Mouse (Mus musculus) intestine, postnatal 0 days (tissue): ENCODE measurements around the gene D10Wsu102e. TPM values are rescaled to one million over a fixed set of nuclear protein-coding genes. Genes with fewer than 3 reads are reported as not detected.
A peak's percentile ranks its signal among the peaks of the same experiment; 100 is the strongest.

ENCODE experiments used
- ATAC-seq: fragments of 200-750 bp; cut with Nextera tagmentation; 2 replicates; pipeline ENCODE4 v1.8.0; 2017; ENCODE audit warnings: mild to moderate bottlenecking, moderate TSS enrichment, moderate library complexity
- H3K27ac ChIP-seq: fragments of 300-500 bp; sonication (generic); 2 replicates; pipeline ENCODE4 v1.5.1; 2014; ENCODE audit warnings: mild to moderate bottlenecking, low read depth, low read length, moderate library complexity
- H3K27me3 ChIP-seq: fragments of 300-500 bp; sonication (generic); replicated peaks from 2 replicates; pipeline ENCODE4 v1.6.1; 2014; ENCODE audit warnings: low read length, mixed read lengths; ENCODE audit not compliant: control insufficient read depth, insufficient read depth
- H3K36me3 ChIP-seq: fragments of 300-500 bp; sonication (generic); 2 replicates; pipeline ENCODE4 v1.6.1; 2014; ENCODE audit warnings: mild to moderate bottlenecking, moderate library complexity; ENCODE audit not compliant: control insufficient read depth, insufficient read depth
- H3K4me1 ChIP-seq: fragments of 300-500 bp; sonication (generic); replicated peaks from 2 replicates; pipeline ENCODE4 v1.6.1; 2014; ENCODE audit warnings: antibody characterized with exemption, low read length, mixed read lengths; ENCODE audit not compliant: control insufficient read depth, insufficient read depth
- H3K4me2 ChIP-seq: fragments of 300-500 bp; sonication (generic); replicated peaks from 2 replicates; pipeline ENCODE4 v1.6.1; 2014; ENCODE audit warnings: low read depth, mild to moderate bottlenecking, moderate library complexity
- H3K4me3 ChIP-seq: fragments of 300-500 bp; sonication (generic); 2 replicates; pipeline ENCODE4 v1.5.1; 2014; ENCODE audit warnings: low read depth, low read length
- H3K9ac ChIP-seq: fragments of 300-500 bp; sonication (generic); 2 replicates; pipeline ENCODE4 v1.6.1; 2014; ENCODE audit warnings: mild to moderate bottlenecking, low read depth, low read length
- H3K9me3 ChIP-seq: fragments of 300-500 bp; sonication (generic); 2 replicates; pipeline ENCODE4 v1.6.1; 2016; ENCODE audit warnings: mixed run types; ENCODE audit not compliant: control insufficient read depth
- CTCF ChIP-seq: sonication (generic); IDR thresholded peaks from 2 replicates; pipeline ENCODE4 v1.5.1; 2016; ENCODE audit warnings: low read depth, mild to moderate bottlenecking, control low read depth, antibody characterized with exemption, moderate library complexity
- WGBS: fragments of 180-500 bp; shearing (Covaris S2); extraction: QIAGEN DNeasy Blood & Tissue Kit; methylation state at CpG from one replicate; pipeline ENCODE4 v1.1.7; 2014; 5-methylcytosine and 5-hydroxymethylcytosine counted together
- polyA plus RNA-seq: library from polyadenylated mRNA; unstranded; fragments of >200 nt; fragmentation: Nextera tagmentation; extraction: Ambion mirVana; gene quantifications from 2 replicates; pipeline ENCODE4 v1.2.1, GENCODE M21; 2015

D10Wsu102e gene
- polyA plus RNA-seq, 1 experiment from 2014 or later: 0.17 TPM

DNA sequence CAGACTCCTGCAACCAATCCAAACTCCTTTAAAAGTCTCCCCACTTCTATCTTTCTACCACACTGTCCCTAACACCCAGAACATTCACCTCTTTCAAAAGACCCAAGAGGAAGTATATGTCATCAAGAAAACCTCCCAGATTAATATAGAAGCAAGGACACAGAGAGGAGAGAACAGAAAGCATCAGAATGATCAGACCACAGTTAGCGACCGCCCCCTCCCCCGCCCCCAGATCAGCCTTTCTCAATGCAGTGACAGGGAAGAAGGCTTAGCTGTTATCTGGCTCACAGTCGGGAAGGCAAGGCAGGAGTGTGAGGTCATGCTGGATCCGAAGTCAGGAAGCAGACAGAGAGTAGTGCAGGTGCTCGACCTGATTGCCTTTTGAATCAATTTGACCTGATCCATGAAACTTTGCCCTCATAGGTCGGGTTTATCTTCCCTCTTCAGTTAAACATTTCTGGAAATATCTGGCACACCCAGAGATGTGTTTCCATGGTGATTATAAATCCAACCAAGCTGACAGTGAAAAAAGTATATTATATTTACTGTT lies 37.4 kb upstream of the D10Wsu102e start:
- Histone ChIP-seq H3K9me3 (no peaks in the 10 kb centered on the region), H3K36me3 (no peaks in the 10 kb centered on the region), H3K27ac (no peak overlapping the region), H3K4me2 (no peak overlapping the region), H3K27me3 (0 out of 2 replicates have a peak, but pooled peaks cover 3% of the 10 kb centered on the region), H3K4me1 (0 out of 2 replicates have a peak, but pooled peaks cover 3% of the 10 kb centered on the region), H3K4me3 (no peak overlapping the region), H3K9ac (no peak overlapping the region)
- TF ChIP-seq CTCF: no peak
- 32% methylated on average over 7 of the region's 7 CpGs for WGBS
- peak; percentile 71 for ATAC-seq

DNA sequence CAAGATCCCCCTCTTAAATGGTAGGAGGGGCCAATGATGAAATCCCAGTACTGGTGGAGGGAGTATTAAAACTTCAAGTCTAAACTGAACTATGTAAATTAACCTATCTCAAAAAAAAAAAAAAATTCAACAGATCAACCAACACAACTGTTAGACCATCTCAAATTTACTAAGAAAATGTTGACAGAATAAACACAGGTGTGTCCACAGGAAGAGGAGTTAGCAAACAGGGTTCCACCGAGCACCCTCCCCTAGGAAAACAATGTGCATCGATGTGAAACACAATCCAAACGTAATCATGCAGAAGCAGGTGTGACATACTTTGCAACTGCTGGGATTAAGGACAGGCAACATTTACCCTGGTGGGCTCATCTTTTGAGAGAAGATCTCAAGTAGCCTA lies 35.1 kb upstream of the D10Wsu102e start:
- no peak for ATAC-seq

DNA sequence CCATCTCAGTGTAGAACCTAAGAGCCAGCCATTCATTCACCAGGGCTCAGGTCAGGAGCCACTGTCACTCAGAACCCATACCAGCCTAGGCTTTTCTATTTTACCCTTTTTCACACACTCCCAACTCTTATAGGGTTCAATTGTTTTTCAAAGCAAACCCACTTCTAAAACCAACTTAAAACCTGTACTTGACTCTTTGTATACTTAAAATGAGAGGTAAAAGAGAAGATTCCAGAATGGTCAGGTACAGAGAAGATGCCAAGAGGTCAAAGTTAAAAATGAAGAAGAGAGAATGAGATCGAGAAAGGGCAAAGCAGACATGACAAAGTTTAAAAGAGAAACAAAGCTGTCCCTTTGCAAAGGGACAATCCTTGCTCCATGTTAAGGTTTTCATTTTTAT lies 34.1 kb upstream of the D10Wsu102e start:
- 92% methylated on average over 1 of the region's 1 CpGs for whole genome bisulfite sequencing
- 0 out of 2 replicates have a peak, but pooled peaks cover 3% of the 10 kb centered on the region for H3K27me3 ChIP-seq

More for the DNA sequence above, 35.1 kb upstream of the D10Wsu102e start:
- Histone ChIP-seq H3K27ac (no peak overlapping the region), H3K36me3 (no peaks in the 10 kb centered on the region), H3K4me2 (no peak overlapping the region), H3K9ac (no peak overlapping the region), H3K9me3 (no peaks in the 10 kb centered on the region), H3K27me3 (0 out of 2 replicates have a peak, but pooled peaks cover 3% of the 10 kb centered on the region), H3K4me1 (0 out of 2 replicates have a peak, but pooled peaks cover 3% of the 10 kb centered on the region), H3K4me3 (no peak overlapping the region)
- TF ChIP-seq CTCF: no peak
- WGBS: 52% methylated on average over 3 of the region's 3 CpGs

DNA sequence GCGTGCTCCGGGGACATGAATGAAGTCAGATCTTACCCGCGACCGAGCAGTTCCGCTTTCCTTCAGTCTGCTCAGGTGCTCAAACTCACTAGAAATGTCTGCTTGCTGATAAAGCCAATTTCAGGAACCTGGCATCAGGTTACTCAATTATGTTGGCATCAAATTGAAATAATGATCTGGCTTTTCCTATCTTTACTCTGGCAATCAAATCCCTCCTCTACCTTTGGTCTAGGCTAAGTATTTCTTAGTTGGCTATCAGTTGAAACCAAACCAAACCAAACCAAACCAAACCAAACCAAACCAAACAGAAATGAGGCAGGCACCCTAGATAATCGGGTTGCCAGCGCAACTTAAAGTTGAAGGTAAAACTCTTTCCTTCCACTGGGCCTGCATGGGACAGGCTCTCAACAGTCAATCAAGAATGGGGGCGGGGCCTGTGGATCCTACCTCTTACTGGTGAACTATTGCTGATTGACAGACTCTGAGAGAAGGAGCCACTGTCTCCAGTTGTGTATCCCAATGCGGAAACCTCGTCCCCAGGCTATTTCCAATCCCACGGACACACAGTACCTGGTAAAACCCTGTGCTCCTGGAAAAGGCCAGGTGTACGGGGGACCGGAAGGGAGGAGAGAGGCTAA lies 33.3 kb upstream of the D10Wsu102e start:
- WGBS: 91% methylated on average over 14 of the region's 14 CpGs
- H3K36me3 ChIP-seq: no peaks in the 10 kb centered on the region
- H3K4me1 ChIP-seq: 0 out of 2 replicates have a peak, but pooled peaks cover 3% of the 10 kb centered on the region
- H3K27ac ChIP-seq: no peak overlapping the region
- no peak for ATAC-seq
- no peaks in the 10 kb centered on the region for H3K9me3 ChIP-seq
- H3K4me3 ChIP-seq: no peak overlapping the region
- H3K4me2 ChIP-seq: no peak overlapping the region
- no peak overlapping the region for H3K9ac ChIP-seq
- TF ChIP-seq CTCF: no peak
- H3K27me3 ChIP-seq: 0 out of 2 replicates have a peak, but pooled peaks cover 3% of the 10 kb centered on the region

More for the DNA sequence above, 34.1 kb upstream of the D10Wsu102e start:
- Histone ChIP-seq H3K36me3 (no peaks in the 10 kb centered on the region), H3K4me1 (0 out of 2 replicates have a peak, but pooled peaks cover 3% of the 10 kb centered on the region), H3K4me2 (no peak overlapping the region), H3K27ac (no peak overlapping the region), H3K9me3 (no peaks in the 10 kb centered on the region), H3K9ac (no peak overlapping the region), H3K4me3 (no peak overlapping the region)
- TF ChIP-seq CTCF: no peak
- no peak for ATAC-seq

DNA sequence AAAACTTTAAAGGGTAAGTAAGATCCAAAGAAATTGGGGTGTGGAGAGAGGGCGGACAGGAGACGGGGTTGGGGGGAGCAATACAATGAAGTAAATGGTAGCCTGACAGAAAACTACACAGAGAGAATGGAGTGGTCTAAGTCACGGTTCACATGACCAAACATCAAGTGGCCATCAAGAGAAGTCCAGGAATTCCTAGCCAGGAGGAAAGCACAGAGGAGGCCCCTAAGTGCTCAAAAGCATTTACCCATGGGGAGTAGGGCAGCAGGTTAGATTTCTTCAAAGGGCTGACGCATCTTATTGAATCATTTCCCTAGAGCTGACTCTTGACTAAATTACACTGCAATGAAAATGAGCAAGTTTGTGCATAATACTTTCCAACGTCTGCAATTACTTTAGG lies 31.2 kb upstream of the D10Wsu102e start:
- Histone ChIP-seq H3K9me3 (no peaks in the 10 kb centered on the region), H3K27me3 (no peaks in the 10 kb centered on the region), H3K9ac (no peak overlapping the region), H3K4me1 (no peaks in the 10 kb centered on the region), H3K4me2 (no peak overlapping the region), H3K36me3 (no peaks in the 10 kb centered on the region), H3K4me3 (no peak overlapping the region), H3K27ac (no peak overlapping the region)
- 88% methylated on average over 5 of the region's 5 CpGs for WGBS
- no peak for ATAC-seq
- TF ChIP-seq CTCF: no peak

DNA sequence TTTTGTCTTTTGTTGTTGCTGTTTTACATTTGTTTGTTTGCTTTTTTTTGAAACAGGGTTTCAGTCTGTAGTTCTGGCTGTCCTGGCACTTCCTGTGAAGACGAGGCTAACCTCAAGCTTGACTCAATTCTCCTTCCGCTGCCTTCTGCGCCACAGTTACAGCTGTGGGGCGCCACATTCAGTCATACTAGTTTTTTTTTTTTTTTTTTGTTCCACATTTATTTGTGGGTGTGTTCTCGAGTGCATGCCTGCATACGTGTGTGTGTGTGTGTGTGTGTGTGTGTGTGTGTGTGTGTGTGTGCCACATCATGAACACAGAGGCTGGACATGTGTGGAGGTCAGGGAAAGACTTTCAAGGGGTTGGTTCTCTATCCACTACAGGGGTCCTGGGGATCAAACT lies 29.7 kb upstream of the D10Wsu102e start:
- H3K4me2 ChIP-seq: no peak overlapping the region
- H3K4me3 ChIP-seq: no peak overlapping the region
- no peak for TF ChIP-seq CTCF
- H3K4me1 ChIP-seq: no peaks in the 10 kb centered on the region
- 75% methylated on average over 6 of the region's 6 CpGs for WGBS
- no peak for ATAC-seq
- peaks cover 10% of the 10 kb centered on the region; the same call in 1 of the 2 replicates for H3K27me3 ChIP-seq
- H3K36me3 ChIP-seq: no peaks in the 10 kb centered on the region
- H3K9ac ChIP-seq: no peak overlapping the region
- H3K27ac ChIP-seq: no peak overlapping the region
- H3K9me3 ChIP-seq: no peaks in the 10 kb centered on the region
